Mouse (Mus musculus): Measurements from ENCODE around the gene Hipk2.

The Hipk2 gene

DNA sequence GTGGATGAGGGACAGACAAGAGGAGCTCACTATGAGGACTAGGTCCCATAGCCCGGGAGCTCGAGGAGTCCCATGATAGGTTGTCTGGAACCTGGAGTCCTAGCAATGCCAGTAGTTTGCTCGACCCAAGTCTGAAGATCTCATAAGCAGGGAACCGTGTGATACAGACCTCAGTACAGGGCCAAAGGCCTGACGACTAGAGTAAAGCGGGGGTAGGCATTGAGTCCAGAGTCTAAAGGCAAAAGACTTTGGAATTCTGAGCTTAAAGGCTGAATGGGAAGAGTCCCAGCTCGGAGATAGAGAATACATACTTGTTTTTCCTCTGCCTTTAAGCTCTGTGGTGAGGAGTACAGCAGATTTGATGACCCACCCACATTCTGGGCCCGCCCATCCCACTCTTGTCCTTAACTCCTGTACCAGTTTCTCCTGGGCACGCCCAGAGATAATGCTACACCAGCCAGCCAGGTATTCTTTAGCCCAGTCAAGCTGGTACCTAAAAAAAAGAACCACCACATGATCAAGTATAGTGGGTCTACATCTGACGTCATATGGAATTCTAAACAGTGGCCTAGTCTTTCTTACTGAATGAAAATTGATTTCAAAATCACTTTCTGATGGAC lies 27.0 kb upstream of the Hipk2 start:
- DNase-seq (ENCODE audit: low spot score) = no peak

- DNase-seq (ENCODE audit: low spot score) = no peak
Observed at GRCm38 (mm10) chr6:38901636-38902035, 25.7 kb upstream of the Hipk2 start.

- DNase-seq (ENCODE audit: low spot score) = no peak
Observed at GRCm38 (mm10) chr6:38901152-38901551, 25.2 kb upstream of the Hipk2 start.

- no peak for DNase-seq (ENCODE audit: low spot score)
Observed at GRCm38 (mm10) chr6:38900479-38901126, 24.6 kb upstream of the Hipk2 start.

- DNase-seq (ENCODE audit: low spot score) = no peak
Observed at GRCm38 (mm10) chr6:38900073-38900472, 24.1 kb upstream of the Hipk2 start.

DNA sequence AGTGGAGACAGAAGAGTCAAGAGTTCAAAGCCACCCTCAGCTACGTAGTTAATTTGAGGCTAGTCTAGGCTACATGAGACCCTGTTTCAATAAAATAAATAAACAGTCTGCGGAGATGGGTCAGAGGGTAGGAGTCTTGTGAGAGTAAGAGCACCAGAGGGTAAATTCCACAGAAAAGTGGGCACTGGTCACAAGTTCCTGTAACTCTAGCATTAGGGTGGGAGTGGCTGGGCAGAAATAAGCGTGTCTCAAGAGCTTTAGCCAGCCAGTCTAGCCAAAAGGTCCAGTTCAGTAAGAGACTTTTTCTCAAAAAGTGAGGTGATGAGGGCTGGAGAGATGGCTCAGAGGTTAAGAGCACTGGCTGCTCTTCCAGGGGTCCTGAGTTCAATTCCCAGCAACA lies 17.6 kb upstream of the Hipk2 start:
- no peak for DNase-seq (ENCODE audit: low spot score)

DNA sequence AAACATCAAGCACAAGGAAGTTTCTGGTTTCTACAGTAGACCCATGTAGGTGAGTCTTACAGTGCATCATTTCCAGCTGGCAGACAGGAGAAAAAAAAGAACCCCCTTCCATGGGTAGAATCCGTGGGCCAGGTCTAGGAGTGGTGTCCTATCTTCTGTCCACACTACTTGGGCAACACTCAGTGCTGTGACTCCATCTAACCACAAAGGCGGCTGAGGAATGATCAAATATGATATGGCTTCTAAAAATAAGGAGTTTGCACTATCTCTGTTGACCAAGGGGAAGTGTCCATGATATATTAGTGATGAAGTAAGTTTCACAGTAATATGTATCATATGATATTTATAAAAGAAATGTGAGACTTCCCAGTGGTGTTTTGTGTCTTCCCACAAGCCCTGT lies 16.1 kb upstream of the Hipk2 start:
- DNase-seq (ENCODE audit: low spot score) = no peak

DNA sequence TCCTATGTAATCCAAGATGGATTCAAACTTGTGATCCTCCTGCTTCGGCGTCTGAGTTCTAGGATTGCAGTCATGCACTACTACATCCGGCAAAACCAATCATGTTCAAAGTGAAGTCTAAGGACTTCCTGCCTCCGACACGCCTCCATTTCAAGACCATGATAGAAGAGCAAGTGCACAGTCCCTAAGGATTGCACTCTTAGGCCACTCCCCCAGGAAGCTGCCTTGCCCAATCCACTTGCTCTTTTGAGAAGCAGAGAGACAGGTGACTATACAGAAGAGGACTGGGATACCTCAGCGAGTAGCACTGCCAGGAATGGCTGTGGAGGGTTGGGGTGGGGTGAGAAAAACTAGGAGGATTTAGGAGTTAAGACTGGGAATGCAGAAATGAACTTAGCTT lies 13.2 kb upstream of the Hipk2 start:
- DNase-seq (ENCODE audit: low spot score) = no peak

DNA sequence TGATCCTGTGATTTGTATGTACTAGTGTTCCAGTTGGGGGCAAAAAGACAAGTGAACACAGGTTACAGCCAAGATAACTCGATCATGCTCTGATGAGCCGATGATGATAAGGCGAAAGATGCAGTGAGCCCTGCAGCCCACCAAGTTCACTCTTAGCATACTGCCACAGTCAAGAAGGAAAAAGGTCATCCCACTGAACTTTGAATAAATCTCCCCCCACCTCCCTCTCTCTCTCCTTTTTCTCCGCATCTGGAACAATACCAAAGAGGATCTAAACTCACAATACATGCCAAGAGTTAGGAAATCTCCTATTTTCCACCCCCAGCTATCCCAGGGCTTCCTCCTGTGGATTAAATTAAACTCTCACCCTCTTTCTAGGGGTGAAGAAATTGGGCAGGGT lies 11.5 kb upstream of the Hipk2 start:
- DNase-seq (ENCODE audit: low spot score) = no peak

- no peak for DNase-seq (ENCODE audit: low spot score)
Observed at GRCm38 (mm10) chr6:38885132-38885531, 9.2 kb upstream of the Hipk2 start.

DNA sequence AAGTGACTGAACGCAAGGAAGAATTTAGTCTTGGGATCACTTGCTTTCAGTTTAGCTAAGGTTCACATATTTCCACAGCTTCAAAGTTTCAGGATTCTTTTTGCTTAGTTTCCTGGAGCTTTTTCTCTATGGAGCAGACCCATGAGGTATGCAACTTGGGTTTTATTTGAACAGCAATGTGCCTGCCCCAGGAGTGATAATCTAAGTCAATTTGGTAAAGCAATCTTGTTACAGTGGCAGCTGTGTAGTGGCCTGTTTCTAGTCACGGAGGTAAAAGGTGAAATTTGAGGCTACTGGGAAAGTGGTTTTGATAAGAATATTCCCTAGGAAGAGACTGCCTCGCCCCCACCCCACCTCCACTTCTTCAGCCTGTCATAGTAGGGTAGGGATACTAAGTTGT lies 8.5 kb upstream of the Hipk2 start:
- no peak for DNase-seq (ENCODE audit: low spot score)

- DNase-seq (ENCODE audit: low spot score) = no peak
Observed at GRCm38 (mm10) chr6:38882728-38883171, 6.8 kb upstream of the Hipk2 start.

- no peak for DNase-seq (ENCODE audit: low spot score)
Observed at GRCm38 (mm10) chr6:38881975-38882374, 6.0 kb upstream of the Hipk2 start.

GRCm38 (mm10) chr6:38881468-38881867 lies 5.5 kb upstream of the Hipk2 start:
- DNase-seq (ENCODE audit: low spot score) = no peak

- no peak for DNase-seq (ENCODE audit: low spot score)
Observed at GRCm38 (mm10) chr6:38877674-38878073, 1.7 kb upstream of the Hipk2 start.

DNA sequence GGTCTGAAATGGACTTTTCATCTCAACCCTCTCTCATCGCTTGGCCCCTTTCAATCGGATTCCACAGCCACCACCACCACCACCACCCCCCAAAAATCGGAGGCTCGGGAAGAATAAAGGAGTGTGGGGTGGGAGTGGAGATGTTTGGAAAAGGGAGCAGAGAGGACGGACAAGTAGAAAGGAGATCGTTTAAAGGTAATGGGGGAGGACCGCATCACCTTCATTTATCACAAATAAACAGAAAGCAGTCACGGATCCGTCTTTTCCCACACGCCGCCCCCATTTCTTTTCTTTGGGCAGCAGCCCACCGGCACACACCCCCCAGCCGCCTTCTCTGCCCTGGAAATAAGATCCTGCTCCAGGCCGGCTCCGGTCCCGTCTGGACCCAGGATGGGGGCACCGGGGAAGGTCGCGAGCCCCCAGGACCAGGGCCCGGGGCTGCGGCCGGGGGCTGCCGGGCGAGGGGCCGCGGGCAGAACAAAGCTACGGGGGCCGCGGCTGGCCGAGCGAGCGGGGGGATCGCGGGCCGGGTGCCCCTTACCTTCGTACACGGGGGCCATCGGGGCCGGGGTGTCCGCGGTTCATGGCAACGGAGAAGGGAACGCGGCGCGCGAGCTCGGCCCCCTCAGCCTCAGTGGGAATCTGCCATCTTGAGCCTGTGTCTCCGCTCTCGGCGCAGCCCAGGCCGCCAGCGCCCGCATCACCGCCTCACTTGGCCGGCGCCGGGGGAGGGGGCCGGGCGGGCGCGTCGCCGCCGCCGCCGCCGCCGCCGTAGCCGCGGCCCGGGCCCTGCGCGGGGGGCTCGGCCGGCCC lies 501 bp downstream of the Hipk2 start, which contains the start of gene Tbxas1:
Tbxas1 (plus strand) TSS at position 147 of the 813 bp plus-strand sequence.
- no peak for DNase-seq (ENCODE audit: low spot score)

DNA sequence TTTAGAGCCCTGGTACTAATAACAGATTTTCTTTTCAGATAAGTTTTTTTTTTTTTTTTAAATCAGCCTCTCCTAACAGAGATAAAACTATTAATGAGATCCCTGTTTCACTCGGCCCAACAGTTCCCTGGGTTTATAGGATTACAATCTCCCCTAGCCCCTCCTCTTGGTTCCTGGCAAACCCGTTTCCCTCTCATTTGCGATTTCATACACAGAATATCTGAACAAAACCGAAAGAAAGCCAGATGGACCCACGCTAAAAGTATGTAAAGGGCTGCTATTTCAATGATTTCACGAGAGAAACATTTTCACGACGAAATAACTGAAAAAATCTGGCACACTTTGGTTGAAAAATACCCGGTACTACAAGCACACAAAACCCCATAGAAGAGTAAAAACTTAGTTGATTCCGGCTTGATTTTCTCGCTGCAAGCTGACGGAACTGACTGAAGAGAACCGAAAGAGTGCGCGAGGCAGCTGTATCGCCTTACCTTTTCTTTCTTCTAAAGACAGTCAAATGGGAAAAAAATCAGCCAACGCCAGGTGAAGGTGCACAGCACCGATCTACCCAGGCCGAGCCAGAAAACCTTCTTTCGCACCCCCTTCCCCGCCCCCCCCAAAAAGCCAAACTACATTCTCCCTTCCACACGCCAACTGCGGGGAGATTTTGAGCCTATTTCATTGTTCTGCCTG lies 1.3 kb downstream of the Hipk2 start:
- DNase-seq (ENCODE audit: low spot score) = no peak

GRCm38 (mm10) chr6:38874035-38874434 lies 1.9 kb downstream of the Hipk2 start:
- peak; percentile 63 for DNase-seq (ENCODE audit: low spot score)

- no peak for DNase-seq (ENCODE audit: low spot score)
Observed at GRCm38 (mm10) chr6:38873316-38873715, 2.6 kb downstream of the Hipk2 start.

DNA sequence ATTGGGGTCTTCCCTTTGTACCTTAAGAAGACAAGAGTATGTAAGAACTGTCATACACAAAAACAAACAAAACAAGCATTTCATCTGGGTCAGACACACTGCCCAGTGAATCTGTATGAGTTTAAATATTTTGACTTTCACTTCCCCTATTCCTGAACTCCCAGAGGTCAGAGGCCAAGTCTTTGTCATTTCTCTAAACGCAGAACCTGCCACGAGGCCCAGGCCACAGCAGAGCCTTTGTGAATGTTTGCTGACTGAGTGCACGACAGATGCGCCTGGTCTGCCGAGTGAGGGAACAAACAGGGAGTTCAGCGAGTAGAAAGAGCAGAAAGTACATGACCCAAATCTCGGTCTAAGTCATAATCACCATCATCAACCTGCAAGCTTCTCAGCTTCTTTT lies 4.9 kb downstream of the Hipk2 start:
- no peak for DNase-seq (ENCODE audit: low spot score)

GRCm38 (mm10) chr6:38870070-38870469 lies 5.9 kb downstream of the Hipk2 start:
- DNase-seq (ENCODE audit: low spot score) = no peak

GRCm38 (mm10) chr6:38868974-38869373 lies 7.0 kb downstream of the Hipk2 start:
- DNase-seq (ENCODE audit: low spot score) = no peak

DNA sequence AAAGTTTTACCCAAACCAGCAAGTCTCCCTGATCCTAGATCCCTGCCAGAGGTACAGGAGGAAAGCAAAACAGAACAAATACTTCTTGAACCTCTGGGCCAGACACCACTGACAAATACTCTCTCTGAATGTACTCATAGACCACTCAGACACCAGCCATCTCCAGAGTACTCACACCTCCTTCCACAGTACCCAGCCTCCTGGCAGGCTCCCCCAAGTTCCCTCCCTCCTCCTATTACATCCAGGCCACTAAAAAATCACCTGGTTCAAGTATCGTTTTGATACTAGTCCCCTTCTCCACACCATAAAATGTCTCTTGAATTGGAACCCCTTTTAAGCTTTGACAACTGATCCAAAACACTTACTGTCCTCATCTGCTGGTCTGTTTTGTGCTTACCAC lies 8.7 kb downstream of the Hipk2 start:
- DNase-seq (ENCODE audit: low spot score) = no peak
